Mouse (Mus musculus): ENCODE data around the gene Cpeb3. TPM values are rescaled to one million over a fixed set of nuclear protein-coding genes. Genes with fewer than 3 reads are reported as not detected.

The Cpeb3 gene
- polyA plus RNA-seq, 1 experiment from 2014 or later, result 2.0 TPM

- Histone ChIP-seq H3K36me3 (ENCODE audit: control insufficient read depth, insufficient read depth, low read length) (no peaks in the 10 kb centered on the region), H3K9ac (ENCODE audit: low read depth, low read length) (no peak overlapping the region), H3K27ac (ENCODE audit: low read depth, low read length) (no peak overlapping the region), H3K9me3 (ENCODE audit: control insufficient read depth, low read length) (no peaks in the 10 kb centered on the region), H3K4me3 (ENCODE audit: low read depth, low read length) (no peak overlapping the region), H3K27me3 (replicated peaks; ENCODE audit: control insufficient read depth, insufficient read depth, low read length) (no peaks in the 10 kb centered on the region; the same call in 1 of the 2 replicates), H3K4me2 (no peak overlapping the region), H3K4me1 (replicated peaks; ENCODE audit: control insufficient read depth, insufficient read depth, low read length) (no peaks in the 10 kb centered on the region)
- ATAC-seq (replicated peaks; ENCODE audit: low FRiP score) (no peak), DNase-seq (ENCODE audit: low spot score) (no peak)
- WGBS, result 89% methylated on average over 3 of the region's 3 CpGs
Measured at GRCm38 (mm10) chr19:37093181-37093580, 115.2 kb downstream of the Cpeb3 start.

GRCm38 (mm10) chr19:37090146-37091061, 118.0 kb downstream of the Cpeb3 start:
- no peak overlapping the region for H3K9ac ChIP-seq (ENCODE audit: low read depth, low read length)
- no peak for DNase-seq (ENCODE audit: low spot score)
- no peak overlapping the region for H3K27ac ChIP-seq (ENCODE audit: low read depth, low read length)

GRCm38 (mm10) chr19:37088043-37088748, 120.2 kb downstream of the Cpeb3 start:
- Histone ChIP-seq H3K9ac (ENCODE audit: low read depth, low read length) (no peak overlapping the region), H3K4me2 (no peak overlapping the region), H3K27ac (ENCODE audit: low read depth, low read length) (no peak overlapping the region), H3K36me3 (ENCODE audit: control insufficient read depth, insufficient read depth, low read length) (no peaks in the 10 kb centered on the region), H3K27me3 (replicated peaks; ENCODE audit: control insufficient read depth, insufficient read depth, low read length) (no peaks in the 10 kb centered on the region; the same call in 1 of the 2 replicates), H3K4me3 (ENCODE audit: low read depth, low read length) (no peak overlapping the region), H3K9me3 (ENCODE audit: control insufficient read depth, low read length) (no peaks in the 10 kb centered on the region), H3K4me1 (replicated peaks; ENCODE audit: control insufficient read depth, insufficient read depth, low read length) (no peaks in the 10 kb centered on the region)
- no peak for DNase-seq (ENCODE audit: low spot score)
- WGBS, result 88% methylated on average over 8 of the region's 8 CpGs
- ATAC-seq (replicated peaks; ENCODE audit: low FRiP score), result no peak

More at GRCm38 (mm10) chr19:37090146-37091061, 118.0 kb downstream of the Cpeb3 start:
- H3K36me3 ChIP-seq (ENCODE audit: control insufficient read depth, insufficient read depth, low read length), result no peaks in the 10 kb centered on the region
- H3K9me3 ChIP-seq (ENCODE audit: control insufficient read depth, low read length), result no peaks in the 10 kb centered on the region
- 67% methylated on average over 8 of the region's 8 CpGs for WGBS
- no peak for ATAC-seq (replicated peaks; ENCODE audit: low FRiP score)
- no peaks in the 10 kb centered on the region for H3K4me1 ChIP-seq (replicated peaks; ENCODE audit: control insufficient read depth, insufficient read depth, low read length)
- no peak overlapping the region for H3K4me2 ChIP-seq
- no peak overlapping the region for H3K4me3 ChIP-seq (ENCODE audit: low read depth, low read length)
- H3K27me3 ChIP-seq (replicated peaks; ENCODE audit: control insufficient read depth, insufficient read depth, low read length), result no peaks in the 10 kb centered on the region; the same call in 1 of the 2 replicates

GRCm38 (mm10) chr19:37084546-37084945, 123.9 kb downstream of the Cpeb3 start:
- Histone ChIP-seq H3K27me3 (replicated peaks; ENCODE audit: control insufficient read depth, insufficient read depth, low read length) (no peaks in the 10 kb centered on the region), H3K4me1 (replicated peaks; ENCODE audit: control insufficient read depth, insufficient read depth, low read length) (no peaks in the 10 kb centered on the region), H3K9ac (ENCODE audit: low read depth, low read length) (no peak overlapping the region), H3K4me3 (ENCODE audit: low read depth, low read length) (no peak overlapping the region), H3K9me3 (ENCODE audit: control insufficient read depth, low read length) (no peaks in the 10 kb centered on the region), H3K4me2 (no peak overlapping the region), H3K36me3 (ENCODE audit: control insufficient read depth, insufficient read depth, low read length) (no peaks in the 10 kb centered on the region), H3K27ac (ENCODE audit: low read depth, low read length) (no peak overlapping the region)
- DNase-seq (ENCODE audit: low spot score), result no peak
- no peak for ATAC-seq (replicated peaks; ENCODE audit: low FRiP score)
- 79% methylated on average over 3 of the region's 3 CpGs for WGBS

- Histone ChIP-seq H3K27me3 (replicated peaks; ENCODE audit: control insufficient read depth, insufficient read depth, low read length) (no peaks in the 10 kb centered on the region), H3K4me2 (no peak overlapping the region), H3K9ac (ENCODE audit: low read depth, low read length) (no peak overlapping the region)
Measured at GRCm38 (mm10) chr19:37081467-37081866, 126.9 kb downstream of the Cpeb3 start.

GRCm38 (mm10) chr19:37079151-37079550, 129.2 kb downstream of the Cpeb3 start:
- Histone ChIP-seq H3K4me1 (replicated peaks; ENCODE audit: control insufficient read depth, insufficient read depth, low read length) (no peaks in the 10 kb centered on the region), H3K9ac (ENCODE audit: low read depth, low read length) (no peak overlapping the region), H3K4me3 (ENCODE audit: low read depth, low read length) (no peak overlapping the region), H3K36me3 (ENCODE audit: control insufficient read depth, insufficient read depth, low read length) (no peaks in the 10 kb centered on the region), H3K27ac (ENCODE audit: low read depth, low read length) (no peak overlapping the region), H3K27me3 (replicated peaks; ENCODE audit: control insufficient read depth, insufficient read depth, low read length) (no peaks in the 10 kb centered on the region), H3K9me3 (ENCODE audit: control insufficient read depth, low read length) (no peaks in the 10 kb centered on the region), H3K4me2 (no peak overlapping the region)
- no peak for DNase-seq (ENCODE audit: low spot score)
- WGBS, result 76% methylated on average over 6 of the region's 6 CpGs
- no peak for ATAC-seq (replicated peaks; ENCODE audit: low FRiP score)

More at GRCm38 (mm10) chr19:37081467-37081866, 126.9 kb downstream of the Cpeb3 start:
- Histone ChIP-seq H3K36me3 (ENCODE audit: control insufficient read depth, insufficient read depth, low read length) (no peaks in the 10 kb centered on the region), H3K4me1 (replicated peaks; ENCODE audit: control insufficient read depth, insufficient read depth, low read length) (no peaks in the 10 kb centered on the region), H3K4me3 (ENCODE audit: low read depth, low read length) (no peak overlapping the region), H3K27ac (ENCODE audit: low read depth, low read length) (no peak overlapping the region), H3K9me3 (ENCODE audit: control insufficient read depth, low read length) (no peaks in the 10 kb centered on the region)
- no peak for ATAC-seq (replicated peaks; ENCODE audit: low FRiP score)
- 58% methylated on average over 6 of the region's 6 CpGs for WGBS
- no peak for DNase-seq (ENCODE audit: low spot score)

- 89% methylated on average over 1 of the region's 1 CpGs for WGBS
- no peak for ATAC-seq (replicated peaks; ENCODE audit: low FRiP score)
- Histone ChIP-seq H3K27ac (ENCODE audit: low read depth, low read length) (no peak overlapping the region), H3K4me1 (replicated peaks; ENCODE audit: control insufficient read depth, insufficient read depth, low read length) (no peaks in the 10 kb centered on the region), H3K4me3 (ENCODE audit: low read depth, low read length) (no peak overlapping the region), H3K36me3 (ENCODE audit: control insufficient read depth, insufficient read depth, low read length) (no peaks in the 10 kb centered on the region), H3K27me3 (replicated peaks; ENCODE audit: control insufficient read depth, insufficient read depth, low read length) (no peaks in the 10 kb centered on the region), H3K4me2 (no peak overlapping the region), H3K9ac (ENCODE audit: low read depth, low read length) (no peak overlapping the region), H3K9me3 (ENCODE audit: control insufficient read depth, low read length) (no peaks in the 10 kb centered on the region)
- DNase-seq (ENCODE audit: low spot score), result no peak
Measured at GRCm38 (mm10) chr19:37078571-37078970, 129.8 kb downstream of the Cpeb3 start.

DNA sequence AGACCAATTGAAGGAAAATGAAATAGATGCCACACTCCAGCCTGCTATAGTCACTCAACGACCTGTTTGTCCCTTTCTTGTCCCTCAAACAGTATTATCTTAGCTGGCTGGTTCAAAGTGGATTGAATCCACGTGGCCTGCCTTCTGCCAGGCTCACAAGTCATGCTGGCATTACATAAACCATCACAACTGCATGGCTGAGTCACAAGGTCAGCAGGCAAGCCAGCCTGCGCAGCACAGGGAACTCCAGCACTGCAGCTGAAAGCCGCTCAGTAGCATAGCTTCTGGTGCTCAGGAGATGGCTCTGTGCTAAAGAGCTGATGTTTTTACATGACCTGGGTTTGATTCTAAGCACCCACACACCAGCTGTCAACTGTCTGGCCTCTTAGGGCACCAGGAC, 130.3 kb downstream of the Cpeb3 start:
- Histone ChIP-seq H3K27me3 (replicated peaks; ENCODE audit: control insufficient read depth, insufficient read depth, low read length) (no peaks in the 10 kb centered on the region), H3K9ac (ENCODE audit: low read depth, low read length) (no peak overlapping the region), H3K4me3 (ENCODE audit: low read depth, low read length) (no peak overlapping the region), H3K4me1 (replicated peaks; ENCODE audit: control insufficient read depth, insufficient read depth, low read length) (no peaks in the 10 kb centered on the region), H3K36me3 (ENCODE audit: control insufficient read depth, insufficient read depth, low read length) (no peaks in the 10 kb centered on the region), H3K4me2 (no peak overlapping the region), H3K27ac (ENCODE audit: low read depth, low read length) (no peak overlapping the region), H3K9me3 (ENCODE audit: control insufficient read depth, low read length) (no peaks in the 10 kb centered on the region)
- no peak for DNase-seq (ENCODE audit: low spot score)
- ATAC-seq (replicated peaks; ENCODE audit: low FRiP score), result no peak
- WGBS, result 54% methylated on average over 4 of the region's 4 CpGs
